Mouse (Mus musculus) liver, embryonic 14.5 days (tissue): ENCODE data around the gene Zar1. TPM values are rescaled to one million over a fixed set of nuclear protein-coding genes. Genes with fewer than 3 reads are reported as not detected.
"Not testable (repeated sequence)": the region's sequence is repeated elsewhere in the genome, so short reads cannot be mapped to it uniquely, and the experiment has no call there.

ENCODE experiments used
- ATAC-seq: fragments of 200-750 bp; cut with Nextera tagmentation; 2 replicates; pipeline ENCODE4 v1.8.0; 2017; ENCODE audit warnings: moderate number of reproducible peaks, mild to moderate bottlenecking, moderate library complexity; ENCODE audit not compliant: insufficient read depth
- DNase-seq, 3 experiments: peaks; one replicate each; pipeline ENCODE4 v3.0.0-alpha.2; 2012 to 2013; ENCODE audit warnings: low read depth in 3 of 3, low spot score in 3 of 3
- H3K27ac ChIP-seq: fragments of 300-500 bp; sonication (generic); 2 replicates; pipeline ENCODE4 v1.5.1; 2014; ENCODE audit warnings: moderate library complexity, mild to moderate bottlenecking, control low read depth, inconsistent platforms
- H3K27me3 ChIP-seq: fragments of 300-500 bp; sonication (generic); 2 replicates; pipeline ENCODE4 v1.6.1; 2014; ENCODE audit warnings: mild to moderate bottlenecking, low read length, moderate library complexity; ENCODE audit not compliant: control insufficient read depth, insufficient read depth
- H3K36me3 ChIP-seq: fragments of 300-500 bp; sonication (generic); replicated peaks from 2 replicates; pipeline ENCODE4 v1.6.1; 2014; ENCODE audit warnings: low read depth; ENCODE audit not compliant: control insufficient read depth, insufficient read depth
- H3K4me1 ChIP-seq, 2 experiments: fragments of 200-500 bp in 1 of 2; fragments of 300-500 bp in 1 of 2; sonication (generic) in 1 of 2; replicated peaks; 2 replicates each; pipeline ENCODE4 v1.6.1; 2012 to 2014; ENCODE audit warnings: antibody characterized with exemption in 1 of 2, inconsistent platforms in 1 of 2, low read length in 1 of 2; ENCODE audit not compliant: control insufficient read depth in 2 of 2, insufficient read depth in 2 of 2
- H3K4me2 ChIP-seq: fragments of 300-500 bp; sonication (generic); 2 replicates; pipeline ENCODE4 v1.6.1; 2014; ENCODE audit warnings: low read depth, mild to moderate bottlenecking, control low read depth, moderate library complexity
- H3K4me3 ChIP-seq, 2 experiments: fragments of 200-500 bp in 1 of 2; fragments of 300-500 bp in 1 of 2; sonication (generic) in 1 of 2; 2 replicates each; pipeline ENCODE4 v1.5.1; 2012 to 2014; ENCODE audit warnings: low read depth in 2 of 2, low read length in 2 of 2, mild to moderate bottlenecking in 2 of 2, control low read depth in 1 of 2, inconsistent platforms in 1 of 2, moderate library complexity in 1 of 2; ENCODE audit not compliant: insufficient read depth in 1 of 2
- H3K9ac ChIP-seq: fragments of 300-500 bp; sonication (generic); replicated peaks from 2 replicates; pipeline ENCODE4 v1.6.1; 2014; ENCODE audit warnings: mild to moderate bottlenecking, control low read depth, moderate library complexity
- H3K9me3 ChIP-seq: fragments of 300-500 bp; sonication (generic); 2 replicates; pipeline ENCODE4 v1.6.1; 2016; ENCODE audit warnings: low read length, mixed read lengths; ENCODE audit not compliant: control insufficient read depth
- CTCF ChIP-seq: IDR thresholded peaks from 2 replicates; pipeline ENCODE4 v1.5.1; 2016; ENCODE audit warnings: antibody characterized with exemption, low read depth, control low read depth
- EP300 ChIP-seq: IDR thresholded peaks from 2 replicates; pipeline ENCODE4 v1.6.1; 2016; ENCODE audit warnings: antibody characterized with exemption, low read depth
- WGBS: fragments of 180-500 bp; shearing (Covaris S2); extraction: QIAGEN DNeasy Blood & Tissue Kit; methylation state at CpG from one replicate; pipeline ENCODE4 v1.1.7; 2014; ENCODE audit not compliant: insufficient replicate concordance; 5-methylcytosine and 5-hydroxymethylcytosine counted together
- polyA plus RNA-seq, 2 experiments: library from polyadenylated mRNA; depleted of rRNA in 1 of 2; stranded (reverse) in 1 of 2; unstranded in 1 of 2; fragments of >200 nt; fragmentation: Nextera tagmentation in 1 of 2; extraction: Ambion mirVana in 1 of 2; gene quantifications; 2 replicates each; pipeline versions ENCODE4 v1.2.1 to v1.2.3; 2012 to 2014

Zar1 gene
- polyA plus RNA-seq (2012; rRNA removed), result 0.02 TPM in 1 of 2 replicates, not detected in the other
- polyA plus RNA-seq (2014; fragmentation: Nextera tagmentation; extraction: Ambion mirVana), result not detected in 2 replicates

- H3K36me3 ChIP-seq, H3K9ac ChIP-seq, H3K27ac ChIP-seq, H3K9me3 ChIP-seq, ATAC-seq, H3K4me1 ChIP-seq, DNase-seq: not testable (repeated sequence)
- H3K27me3 ChIP-seq, result peaks cover 20% of the 10 kb centered on the region
- peak within 1 kb of the TSS; percentile 43 for H3K4me2 ChIP-seq
- 14% methylated on average over 16 of the region's 21 CpGs for WGBS
- H3K4me3 ChIP-seq, result peak within 1 kb of the TSS in 1 of 2 experiments; percentile 23; a peak in 2 of 4 replicates
Observed at GRCm38 (mm10) chr5:72580970-72581332, at the start of gene Zar1. TSS of gene Zar1 (minus strand) at chr5:72581254.

- no peak for ATAC-seq
- Histone ChIP-seq H3K4me2 (no peak overlapping the region), H3K9ac (no peak overlapping the region), H3K4me3 (no peak overlapping the region), H3K27me3 (no peaks in the 10 kb centered on the region), H3K27ac (no peak overlapping the region), H3K36me3 (no peaks in the 10 kb centered on the region), H3K9me3 (no peaks in the 10 kb centered on the region), H3K4me1 (peaks cover 0 to 1% of the 10 kb centered on the region in 2 experiments; a peak in 1 of 4 replicates)
- TF ChIP-seq CTCF (no peak), EP300 (no peak)
- DNase-seq, result no peak
- WGBS, result 54% methylated on average over 6 of the region's 6 CpGs
Observed at GRCm38 (mm10) chr5:72630026-72630425, 49.0 kb upstream of the Zar1 start.

GRCm38 (mm10) chr5:72621022-72621421 is 40.0 kb upstream of the Zar1 start:
- ATAC-seq (no peak), DNase-seq (no peak)
- H3K9me3 ChIP-seq, result no peaks in the 10 kb centered on the region
- WGBS, result 55% methylated on average over 1 of the region's 1 CpGs
- no peak overlapping the region for H3K9ac ChIP-seq
- H3K27me3 ChIP-seq, result no peaks in the 10 kb centered on the region
- H3K36me3 ChIP-seq, result no peaks in the 10 kb centered on the region
- no peak overlapping the region for H3K27ac ChIP-seq
- H3K4me3 ChIP-seq, result no peak overlapping the region
- no peaks in the 10 kb centered on the region for H3K4me1 ChIP-seq
- H3K4me2 ChIP-seq, result no peak overlapping the region
- no peak for TF ChIP-seq CTCF
- no peak for TF ChIP-seq EP300

- Histone ChIP-seq H3K4me1 (no peaks in the 10 kb centered on the region), H3K4me3 (no peak overlapping the region), H3K4me2 (no peak overlapping the region), H3K9ac (no peak overlapping the region), H3K27ac (no peak overlapping the region), H3K36me3 (no peaks in the 10 kb centered on the region), H3K27me3 (no peaks in the 10 kb centered on the region), H3K9me3 (no peaks in the 10 kb centered on the region)
- TF ChIP-seq EP300 (no peak), CTCF (no peak)
- WGBS, result 32% methylated on average over 4 of the region's 4 CpGs
- no peak for DNase-seq
- ATAC-seq, result no peak
Observed at GRCm38 (mm10) chr5:72617413-72617812, 36.4 kb upstream of the Zar1 start.

GRCm38 (mm10) chr5:72603138-72603537 is 22.1 kb upstream of the Zar1 start:
- TF ChIP-seq CTCF, result no peak
- TF ChIP-seq EP300, result no peak
- Histone ChIP-seq H3K27me3 (no peaks in the 10 kb centered on the region), H3K4me3 (no peak overlapping the region), H3K4me1 (no peaks in the 10 kb centered on the region), H3K36me3 (no peaks in the 10 kb centered on the region), H3K9ac (no peak overlapping the region), H3K4me2 (no peak overlapping the region), H3K27ac (no peak overlapping the region), H3K9me3 (no peaks in the 10 kb centered on the region)
- no peak for DNase-seq
- no peak for ATAC-seq
- WGBS, result 72% methylated on average over 4 of the region's 4 CpGs
